Mouse (Mus musculus) midbrain, embryonic 14.5 days (tissue): ENCODE results near the gene Slc25a23. TPM values are rescaled to one million over a fixed set of nuclear protein-coding genes. Genes with fewer than 3 reads are reported as not detected.

Experiments
- ATAC-seq: fragments of 200-750 bp; cut with Nextera tagmentation; 2 replicates; pipeline ENCODE4 v1.8.0; 2017; ENCODE audit warnings: moderate number of reproducible peaks, moderate library complexity; ENCODE audit not compliant: low FRiP score, low TSS enrichment
- DNase-seq: peaks from one replicate; pipeline ENCODE4 v3.0.0-alpha.2; 2015
- H3K27ac ChIP-seq: fragments of 300-500 bp; sonication (generic); replicated peaks from 2 replicates; pipeline ENCODE4 v1.5.1; 2014; ENCODE audit warnings: mild to moderate bottlenecking, low read depth, low read length, moderate library complexity
- H3K27me3 ChIP-seq: fragments of 300-500 bp; sonication (generic); 2 replicates; pipeline ENCODE4 v1.6.1; 2014; ENCODE audit warnings: low read length, control low read depth, mixed read lengths; ENCODE audit not compliant: control insufficient read depth, insufficient read depth
- H3K36me3 ChIP-seq: fragments of 300-500 bp; sonication (generic); 2 replicates; pipeline ENCODE4 v1.6.1; 2014; ENCODE audit warnings: low read length, control low read depth; ENCODE audit not compliant: control insufficient read depth, insufficient read depth
- H3K4me1 ChIP-seq: fragments of 300-500 bp; sonication (generic); 2 replicates; pipeline ENCODE4 v1.6.1; 2014; ENCODE audit warnings: mild to moderate bottlenecking, antibody characterized with exemption, low read length, control low read depth; ENCODE audit not compliant: control insufficient read depth, insufficient read depth
- H3K4me2 ChIP-seq: fragments of 300-500 bp; sonication (generic); 2 replicates; pipeline ENCODE4 v1.6.1; 2014; ENCODE audit warnings: mild to moderate bottlenecking, low read length, moderate library complexity
- H3K4me3 ChIP-seq: fragments of 300-500 bp; sonication (generic); replicated peaks from 2 replicates; pipeline ENCODE4 v1.5.1; 2014; ENCODE audit warnings: low read depth, low read length
- H3K9ac ChIP-seq: fragments of 300-500 bp; sonication (generic); replicated peaks from 2 replicates; pipeline ENCODE4 v1.6.1; 2014; ENCODE audit warnings: mild to moderate bottlenecking, low read length, moderate library complexity
- H3K9me3 ChIP-seq: fragments of 300-500 bp; sonication (generic); 2 replicates; pipeline ENCODE4 v1.6.1; 2016; ENCODE audit warnings: low read length, control low read depth, mixed read lengths; ENCODE audit not compliant: control insufficient read depth
- WGBS: fragments of 180-500 bp; shearing (Covaris S2); extraction: QIAGEN DNeasy Blood & Tissue Kit; methylation state at CpG from one replicate; pipeline ENCODE4 v1.1.7; 2014; 5-methylcytosine and 5-hydroxymethylcytosine counted together
- polyA plus RNA-seq: library from polyadenylated mRNA; unstranded; fragments of >200 nt; fragmentation: Nextera tagmentation; extraction: Ambion mirVana; gene quantifications from 2 replicates; pipeline ENCODE4 v1.2.1, GENCODE M21; 2014

Slc25a23 gene
- polyA plus RNA-seq, 1 experiment from 2014 or later: 31.6 TPM

GRCm38 (mm10) chr17:56997029-56997667 is 62.5 kb downstream of the Slc25a23 start, which contains the start of gene Alkbh7:
Gene Alkbh7, plus strand, starts transcription at chr17:56997339.
- ATAC-seq (peak; percentile 97), DNase-seq (peak; percentile 95)
- Histone ChIP-seq H3K4me2 (peak within 1 kb of the TSS; percentile 72), H3K27me3 (no peaks in the 10 kb centered on the region), H3K4me1 (peaks cover 9% of the 10 kb centered on the region; the same call in 1 of the 2 replicates), H3K36me3 (peaks cover 61% of the 10 kb centered on the region), H3K9me3 (no peaks in the 10 kb centered on the region), H3K27ac (peak within 1 kb of the TSS; percentile 85), H3K4me3 (peak within 1 kb of the TSS; percentile 76), H3K9ac (peak within 1 kb of the TSS; percentile 70)
- under 1% methylated on average over 38 of the region's 38 CpGs for WGBS

- Histone ChIP-seq H3K36me3 (peaks cover 61% of the 10 kb centered on the region), H3K27ac (no peak overlapping the region), H3K4me1 (peaks cover 12% of the 10 kb centered on the region; the same call in 1 of the 2 replicates), H3K27me3 (no peaks in the 10 kb centered on the region), H3K9me3 (no peaks in the 10 kb centered on the region), H3K4me2 (peak overlapping the region; percentile 72), H3K4me3 (no peak overlapping the region), H3K9ac (no peak overlapping the region)
- 81% methylated on average over 2 of the region's 2 CpGs for WGBS
- ATAC-seq: no peak
- no peak for DNase-seq
Observed at GRCm38 (mm10) chr17:56996506-56996905, 63.2 kb downstream of the Slc25a23 start.

- WGBS: 91% methylated on average over 8 of the region's 8 CpGs
- Histone ChIP-seq H3K9ac (no peak overlapping the region), H3K4me2 (no peak overlapping the region), H3K36me3 (peaks cover 54% of the 10 kb centered on the region), H3K9me3 (no peaks in the 10 kb centered on the region), H3K27me3 (no peaks in the 10 kb centered on the region), H3K4me3 (no peak overlapping the region), H3K27ac (no peak overlapping the region), H3K4me1 (peaks cover 20% of the 10 kb centered on the region)
- DNase-seq (no peak), ATAC-seq (no peak)
Observed at GRCm38 (mm10) chr17:56995046-56995445, 64.6 kb downstream of the Slc25a23 start.

Other genes starting within 250 kb of the Slc25a23 start
- gene Rfx2, start 228.8 kb downstream of the Slc25a23 start, polyA plus RNA-seq: 2.2 and 4.1 TPM in 2 replicates
- not detected in 2 replicates for gene Acsbg2, start 185.4 kb downstream of the Slc25a23 start, polyA plus RNA-seq
- 0.18 and 0.36 TPM in 2 replicates for gene 1700061G19Rik, start 184.4 kb downstream of the Slc25a23 start, polyA plus RNA-seq
- gene Mllt1, start 124.4 kb downstream of the Slc25a23 start, polyA plus RNA-seq: 64.3 and 66.3 TPM in 2 replicates
- not detected in 2 replicates for gene Acer1, start 77.7 kb downstream of the Slc25a23 start, polyA plus RNA-seq
- 172 and 201 TPM in 2 replicates for gene Clpp, start 69.6 kb downstream of the Slc25a23 start, polyA plus RNA-seq
- gene Alkbh7, start 62.5 kb downstream of the Slc25a23 start, polyA plus RNA-seq: 45.7 and 55.8 TPM in 2 replicates
- gene Pspn, start 59.8 kb downstream of the Slc25a23 start, polyA plus RNA-seq: not detected in 2 replicates
- 61.3 and 63.7 TPM in 2 replicates for gene Gtf2f1, start 48.6 kb downstream of the Slc25a23 start, polyA plus RNA-seq
- 0.24 and 0.42 TPM in 2 replicates for gene Gm17949, start 48.4 kb downstream of the Slc25a23 start, polyA plus RNA-seq
- gene Khsrp, start 28.3 kb downstream of the Slc25a23 start, polyA plus RNA-seq: 37.5 and 41.7 TPM in 2 replicates
- gene Slc25a41, start 18.2 kb downstream of the Slc25a23 start, polyA plus RNA-seq: not detected in 2 replicates
- 1.2 and 1.7 TPM in 2 replicates for gene Crb3, start 758 bp downstream of the Slc25a23 start, polyA plus RNA-seq
- 3.3 and 3.4 TPM in 2 replicates for gene Dennd1c, start 18.7 kb upstream of the Slc25a23 start, polyA plus RNA-seq
- gene Tubb4a, start 27.9 kb upstream of the Slc25a23 start, polyA plus RNA-seq: 324 and 344 TPM in 2 replicates
- gene Tnfsf9, start 45.5 kb upstream of the Slc25a23 start, polyA plus RNA-seq: 5.2 and 6.7 TPM in 2 replicates
- 1.1 and 1.4 TPM in 2 replicates for gene Cd70, start 89.9 kb upstream of the Slc25a23 start, polyA plus RNA-seq
- gene Tnfsf14, start 134.3 kb upstream of the Slc25a23 start, polyA plus RNA-seq: not detected in 2 replicates
- 2.0 and 2.6 TPM in 2 replicates for gene C3, start 168.3 kb upstream of the Slc25a23 start, polyA plus RNA-seq
- 19.6 and 20.9 TPM in 2 replicates for gene Gpr108, start 188.6 kb upstream of the Slc25a23 start, polyA plus RNA-seq
- 5.7 and 7.2 TPM in 2 replicates for gene Trip10, start 189.6 kb upstream of the Slc25a23 start, polyA plus RNA-seq
- gene Vav1, start 219.2 kb upstream of the Slc25a23 start, polyA plus RNA-seq: 0.51 and 1.6 TPM in 2 replicates